ENCODE assay signal across 7 mouse cellular contexts in the genomic region with DNA sequence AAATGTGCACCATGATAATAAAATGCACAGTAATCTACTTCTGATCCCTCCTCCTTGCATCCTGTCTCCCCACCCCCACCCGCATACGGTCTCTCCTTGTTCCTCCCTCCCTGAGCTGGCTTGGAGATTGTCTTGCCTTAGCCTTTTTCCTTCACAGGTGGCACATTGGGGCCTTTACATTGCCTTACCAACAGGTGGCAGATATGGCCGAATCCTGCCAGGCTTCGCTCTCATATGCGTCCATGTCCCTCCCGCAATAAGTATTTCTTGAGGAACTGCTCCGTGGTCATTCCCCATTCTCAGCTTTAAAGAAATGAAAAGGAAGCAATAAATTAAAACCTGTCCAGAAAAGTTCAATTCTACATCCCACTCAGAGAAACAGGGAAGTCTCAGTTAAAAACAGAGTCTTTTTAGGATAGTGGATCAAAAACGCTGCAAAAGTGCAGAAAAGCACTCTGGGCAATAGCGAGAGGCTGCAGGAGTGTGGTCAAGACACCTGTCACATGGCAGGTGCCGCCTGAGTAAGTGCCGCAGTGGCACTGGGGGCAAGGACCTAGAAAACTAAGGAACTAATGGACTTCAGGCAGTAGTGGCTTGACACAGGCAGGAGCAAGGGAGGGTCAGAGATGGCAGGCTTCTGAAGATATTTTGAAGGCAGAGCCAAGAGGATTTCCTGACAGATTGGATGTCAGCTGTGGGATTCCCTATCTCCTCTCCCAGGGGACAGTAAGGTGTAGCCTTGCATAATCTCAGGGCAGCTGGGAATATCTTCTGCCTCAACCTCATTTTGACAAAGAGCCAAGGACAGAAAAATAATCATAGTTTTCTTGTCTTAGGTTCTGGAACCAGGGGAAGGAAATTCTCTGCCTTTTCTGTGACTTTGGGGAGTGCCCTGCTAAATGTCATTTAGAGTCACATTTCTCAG. TPM values are rescaled to one million over a fixed set of nuclear protein-coding genes. Genes with fewer than 3 reads are reported as not detected.
DNase-seq lines count a peak whose midpoint lies in the region; ATAC-seq and TF ChIP-seq lines count a peak whose summit lies in the region.

No protein-coding gene starts in this region.

- intact Hi-C loops in heart, postnatal 10 days (cut with DNase I) = loop anchor here (2.0 to 10.0 kb wide), 5 partner anchors 96 to 1316 kb away; a partner anchor contains a TSS

- no peaks in the 10 kb centered on the region for H3K9me3 ChIP-seq in midbrain, postnatal 0 days (ENCODE audit: low read length)
- H3K9me3 ChIP-seq in midbrain, embryonic 15.5 days = no peaks in the 10 kb centered on the region

- no peaks in the 10 kb centered on the region for H3K27me3 ChIP-seq in midbrain, postnatal 0 days (ENCODE audit: insufficient read depth, low read length)
- H3K27me3 ChIP-seq in midbrain, embryonic 15.5 days (replicated peaks) = no peaks in the 10 kb centered on the region

- H3K36me3 ChIP-seq in midbrain, postnatal 0 days (ENCODE audit: insufficient read depth, low read length) = no peaks in the 10 kb centered on the region
- no peaks in the 10 kb centered on the region for H3K36me3 ChIP-seq in midbrain, embryonic 15.5 days (replicated peaks)

- peak; percentile 56 for DNase-seq in midbrain, postnatal 0 days (ENCODE audit: low spot score)
- DNase-seq in cerebellum, adult 8-10 months = peak; percentile 29
- peak; percentile 56 to 57 for DNase-seq in heart, postnatal 10 days
- peak; percentile 47 to 54 for DNase-seq in lung, adult 18-20 months
- peak; percentile 38 to 56 for DNase-seq in thymus, postnatal 36 days
- no peak for DNase-seq in ovary, postnatal 14 days (ENCODE audit: low spot score)

- H3K4me3 ChIP-seq in midbrain, postnatal 0 days (ENCODE audit: low read depth, low read length) = no peak overlapping the region
- no peak overlapping the region for H3K4me3 ChIP-seq in midbrain, embryonic 15.5 days

- WGBS in midbrain, postnatal 0 days = 88% methylated on average over 11 of the region's 11 CpGs
- 88% methylated on average over 11 of the region's 11 CpGs for WGBS in midbrain, embryonic 15.5 days

- peak; percentile 60 for TF ChIP-seq CTCF in midbrain, postnatal 0 days (IDR thresholded peaks at IDR 0.05)

- no peak overlapping the region for H3K9ac ChIP-seq in midbrain, postnatal 0 days (replicated peaks; ENCODE audit: low read length, poor library complexity, severe bottlenecking)
- no peak overlapping the region for H3K9ac ChIP-seq in midbrain, embryonic 15.5 days

- ATAC-seq in midbrain, postnatal 0 days (ENCODE audit: low FRiP score) = no peak
- no peak for ATAC-seq in midbrain, embryonic 15.5 days (replicated peaks)

- H3K27ac ChIP-seq in midbrain, postnatal 0 days (ENCODE audit: low read depth, low read length) = no peak overlapping the region
- H3K27ac ChIP-seq in midbrain, embryonic 15.5 days = no peak overlapping the region

- H3K4me2 ChIP-seq in midbrain, postnatal 0 days (ENCODE audit: low read depth, low read length, poor library complexity, severe bottlenecking) = no peak overlapping the region
- H3K4me2 ChIP-seq in midbrain, embryonic 15.5 days = no peak overlapping the region

- H3K4me1 ChIP-seq in midbrain, postnatal 0 days (ENCODE audit: insufficient read depth, low read length) = no peaks in the 10 kb centered on the region
- H3K4me1 ChIP-seq in midbrain, embryonic 15.5 days = 0 out of 2 replicates have a peak, but pooled peaks cover 3% of the 10 kb centered on the region

RNA-seq across cellular contexts. Expression of a gene that starts 43.0 kb away (rescaled TPM):
- not detected in 2 replicates for total RNA-seq in midbrain, postnatal 0 days (2014; rRNA removed)
- polyA plus RNA-seq in midbrain, postnatal 0 days (2015; fragmentation: Nextera tagmentation; extraction: Ambion mirVana) = not detected in 2 replicates
- not detected in 2 replicates for polyA plus RNA-seq in midbrain, embryonic 15.5 days (2015; fragmentation: Nextera tagmentation; extraction: Ambion mirVana)
- not detected for total RNA-seq in heart, postnatal 10 days (2021)
